Mouse (Mus musculus) thymus, postnatal 4 days (tissue): ENCODE data around the gene Mars.
A peak's percentile ranks its signal among the peaks of the same experiment; 100 is the strongest.

Experiments used
- DNase-seq: peaks from one replicate; pipeline ENCODE4 v3.0.0; 2021

Mars gene

DNA sequence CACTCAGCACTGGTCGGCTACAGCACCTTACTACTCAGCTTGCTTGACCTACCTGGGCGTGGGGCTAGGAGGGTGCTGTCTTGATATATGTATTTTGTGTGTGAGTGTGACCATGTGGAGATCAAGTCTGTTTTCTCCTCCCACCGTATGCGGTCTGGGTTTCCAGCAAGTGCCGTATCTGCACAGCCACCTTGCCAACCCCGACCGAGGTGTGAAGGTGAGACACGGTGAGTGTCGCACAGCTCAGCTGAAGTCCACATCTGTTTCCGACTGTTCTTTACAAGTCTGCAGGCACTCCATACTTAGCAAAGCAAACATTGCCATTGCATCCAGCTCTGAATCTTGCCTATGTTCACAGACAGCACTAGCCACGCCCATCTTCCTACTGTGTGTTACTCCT lies 8.4 kb downstream of the Mars start:
- no peak for DNase-seq

DNA sequence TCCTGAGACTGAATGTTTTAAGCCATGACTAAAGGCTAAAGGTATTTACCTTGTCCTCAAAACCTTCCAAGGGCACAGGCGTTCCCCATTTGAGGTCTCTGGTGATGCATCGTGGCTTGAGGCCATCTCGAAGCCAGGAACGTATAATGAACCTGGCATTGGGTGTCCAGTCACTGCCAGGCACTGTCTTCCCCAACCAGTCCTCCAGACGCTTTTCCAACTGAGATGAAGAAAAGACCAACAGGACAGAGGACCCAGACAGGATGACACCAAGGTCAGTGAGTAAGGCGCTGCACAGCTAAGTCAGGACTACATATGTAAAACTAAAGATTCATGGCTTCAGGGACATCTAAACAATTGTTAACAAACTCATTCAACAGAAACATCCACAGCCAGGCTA lies 11.2 kb downstream of the Mars start:
- no peak for DNase-seq

DNA sequence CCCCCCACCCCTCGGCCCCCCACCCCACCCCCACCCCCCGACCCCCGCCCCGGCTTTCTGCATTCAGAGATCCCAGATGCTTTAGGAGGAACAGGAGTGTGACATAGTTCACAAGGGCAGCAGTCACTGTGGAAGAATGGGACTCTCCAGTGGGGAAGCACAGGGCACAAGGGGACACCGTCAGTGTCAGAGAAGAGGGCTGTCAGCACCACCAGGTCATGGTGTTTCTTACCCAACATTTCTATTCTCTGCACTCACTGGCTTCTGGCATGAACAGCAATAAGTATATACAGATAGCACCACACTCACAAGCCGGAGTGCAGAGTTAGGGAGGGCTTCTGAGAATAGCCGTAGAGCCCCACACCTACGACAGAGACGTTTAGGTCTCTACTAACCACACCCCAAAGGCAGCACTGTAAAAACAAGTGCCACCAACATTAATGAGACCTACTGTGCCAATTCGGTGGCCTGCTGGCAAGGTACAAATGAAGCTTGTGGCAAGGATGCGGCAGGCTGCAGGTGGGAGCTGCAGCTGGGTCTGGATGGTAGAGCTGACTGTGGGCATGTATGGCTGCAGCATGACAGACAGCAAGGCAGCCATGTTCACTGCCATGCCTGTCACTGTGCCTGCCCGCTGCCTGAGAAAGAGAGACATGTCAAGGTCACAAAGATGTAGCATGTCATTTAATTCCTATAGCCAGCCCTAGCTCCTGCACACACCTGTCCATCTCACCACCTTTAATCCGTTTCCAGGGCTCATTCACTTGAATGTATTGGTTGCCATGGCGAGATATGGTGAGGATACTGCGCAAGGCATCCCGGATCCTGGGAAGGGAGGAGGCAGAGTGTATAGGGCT lies 14.3 kb downstream of the Mars start:
- no peak for DNase-seq

DNA sequence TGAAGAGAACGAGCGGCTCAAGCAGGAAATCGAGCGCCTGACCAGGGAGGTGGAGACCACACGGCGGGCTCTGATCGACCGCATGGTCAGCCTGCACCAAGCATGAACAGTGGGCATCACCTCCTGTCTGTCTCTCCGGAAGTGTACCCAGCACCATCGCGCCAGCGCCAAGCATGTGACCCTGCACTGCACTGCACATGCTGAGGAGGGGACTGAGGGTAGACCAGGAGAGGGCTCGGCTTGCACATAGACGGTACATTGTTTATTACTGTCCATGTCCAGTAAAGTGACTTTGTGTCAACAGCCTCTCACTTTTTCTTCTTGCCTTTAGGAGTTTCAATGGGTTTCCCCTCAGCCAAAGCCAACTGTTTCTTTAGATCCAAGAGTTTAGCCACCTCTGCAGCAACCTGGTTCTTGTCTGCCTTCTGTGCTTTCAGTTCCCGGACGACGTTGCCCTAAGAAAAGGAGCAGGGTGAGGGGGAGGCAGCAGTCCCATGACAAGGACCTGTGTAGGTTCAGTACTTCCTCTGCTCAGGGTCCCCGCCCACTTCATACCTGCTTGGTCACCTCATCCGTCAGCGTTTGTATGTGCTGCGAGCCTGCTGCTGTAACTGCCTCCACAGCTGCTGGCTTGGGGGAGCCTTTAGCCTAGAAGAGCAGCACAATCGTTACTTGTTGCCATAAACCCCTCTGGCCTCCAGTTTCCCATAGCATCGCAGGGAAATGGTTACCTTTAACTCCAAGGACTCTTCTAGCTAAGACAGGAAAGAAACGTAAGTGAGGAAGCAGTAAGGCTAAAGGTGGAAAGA lies 15.4 kb downstream of the Mars start:
- DNase-seq = no peak

DNA sequence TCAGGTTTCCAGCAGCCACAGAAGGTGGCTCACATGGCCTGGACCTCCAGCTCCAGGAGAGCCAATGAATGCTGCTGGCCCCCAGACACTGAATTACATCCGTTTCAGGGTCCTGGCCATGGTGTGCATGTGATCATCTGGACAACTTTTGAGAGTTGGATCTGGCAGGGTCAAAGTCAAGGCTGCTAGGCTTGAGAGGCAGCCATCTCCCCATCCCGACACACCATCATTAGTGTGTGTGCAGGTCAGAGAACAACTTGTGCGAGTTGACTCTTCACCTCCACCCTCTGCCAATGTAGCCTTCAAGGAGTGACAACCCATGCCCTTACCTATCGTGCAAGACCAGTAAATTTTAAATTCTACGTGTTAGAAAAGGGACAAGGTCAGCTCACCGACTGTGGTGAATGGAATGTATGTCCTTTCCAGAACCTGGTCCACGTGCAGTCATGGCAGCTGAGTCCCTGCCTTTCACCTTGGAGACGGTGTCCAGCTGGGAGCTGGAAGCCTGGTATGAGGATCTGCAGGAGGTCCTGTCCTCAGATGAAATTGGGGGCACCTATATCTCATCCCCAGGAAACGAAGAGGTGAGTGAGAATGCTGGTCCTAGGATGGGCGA lies 16.6 kb downstream of the Mars start:
- DNase-seq = no peak

DNA sequence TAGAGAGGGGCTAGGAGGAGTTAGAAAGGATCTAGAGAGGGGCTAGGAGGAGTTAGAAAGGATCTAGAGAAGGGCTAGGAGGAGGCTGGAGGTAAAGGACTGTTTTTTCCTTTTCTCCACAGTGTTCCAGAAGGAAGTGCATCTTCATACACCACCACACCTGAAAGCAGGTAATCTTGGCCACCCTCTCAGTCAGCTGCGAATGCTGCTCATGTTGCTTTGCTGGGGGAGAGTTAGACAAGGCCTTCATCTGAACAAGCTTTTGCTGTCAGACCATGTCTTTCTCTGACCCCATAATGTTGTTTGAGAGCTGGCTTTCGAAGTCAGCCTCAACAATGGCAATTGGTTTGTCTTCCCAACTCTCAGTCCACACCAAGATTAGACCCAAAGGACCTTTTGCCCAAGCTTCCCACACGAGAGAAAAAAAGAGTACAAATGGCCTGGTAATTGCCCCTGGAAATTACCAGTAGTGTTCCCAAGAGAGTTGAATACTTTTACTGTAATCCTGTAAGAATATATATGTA lies 17.9 kb downstream of the Mars start:
- DNase-seq = no peak

DNA sequence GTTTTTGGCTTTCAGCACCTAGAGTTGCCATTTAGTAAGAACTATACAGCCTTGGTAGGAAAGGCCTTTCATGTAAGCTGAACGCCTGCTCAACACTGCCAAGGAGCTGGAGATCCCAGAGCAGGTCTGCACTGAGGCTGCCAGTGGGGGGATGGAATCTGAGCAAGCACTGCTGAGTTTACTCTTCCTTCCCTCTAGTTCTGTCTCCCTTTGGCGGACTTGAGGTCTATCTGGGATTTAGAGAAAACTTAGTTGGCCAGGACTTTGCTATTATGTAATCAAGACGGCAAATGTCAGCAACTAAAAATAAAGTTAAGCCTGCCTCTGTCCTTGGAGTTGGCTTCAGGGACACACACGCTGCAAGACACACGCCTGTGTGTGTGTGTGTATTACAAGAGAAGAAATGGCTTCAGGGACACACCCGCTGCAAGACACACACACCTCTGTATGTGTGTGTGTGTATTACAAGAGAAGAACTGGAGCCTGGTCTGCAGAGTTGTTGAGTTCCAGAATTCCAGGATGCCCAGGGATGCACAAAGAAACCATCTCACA lies 18.5 kb downstream of the Mars start:
- DNase-seq = no peak

DNA sequence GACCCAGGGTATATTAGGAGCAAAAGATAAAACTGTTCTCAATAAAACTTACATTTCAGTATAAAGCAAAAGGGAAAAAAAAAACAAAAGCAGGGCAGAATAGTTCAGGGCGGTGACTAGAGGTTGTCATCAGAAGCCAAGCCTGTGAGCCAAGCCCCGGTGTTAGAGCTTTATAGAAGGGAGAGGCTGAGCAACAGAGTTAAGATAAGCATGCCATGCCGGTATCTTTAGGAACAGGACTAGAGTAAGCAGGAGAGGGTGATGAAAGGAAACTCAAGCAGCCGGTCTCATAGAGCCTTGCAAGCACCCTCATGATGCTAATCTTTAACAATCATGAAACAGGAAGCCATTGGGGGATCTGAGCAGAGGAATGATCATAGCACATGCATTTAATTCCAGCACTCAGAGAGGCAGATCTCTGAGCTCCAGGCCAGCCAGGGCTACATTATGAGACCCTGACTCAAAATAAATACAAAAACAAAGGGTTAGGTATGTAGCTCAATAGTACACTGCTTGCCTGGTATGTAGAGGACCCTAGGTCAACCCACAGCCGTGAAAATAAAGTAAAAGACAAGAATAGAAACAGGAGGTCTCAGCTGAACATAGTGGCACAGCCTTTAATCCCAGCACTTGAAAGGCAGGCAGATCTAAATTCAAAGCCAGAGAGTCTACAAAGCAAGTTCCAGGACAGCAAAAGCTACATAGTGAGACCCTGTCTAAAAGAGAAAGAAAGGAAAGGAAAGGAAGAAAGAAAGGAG lies 19.5 kb downstream of the Mars start:
- DNase-seq = no peak

DNA sequence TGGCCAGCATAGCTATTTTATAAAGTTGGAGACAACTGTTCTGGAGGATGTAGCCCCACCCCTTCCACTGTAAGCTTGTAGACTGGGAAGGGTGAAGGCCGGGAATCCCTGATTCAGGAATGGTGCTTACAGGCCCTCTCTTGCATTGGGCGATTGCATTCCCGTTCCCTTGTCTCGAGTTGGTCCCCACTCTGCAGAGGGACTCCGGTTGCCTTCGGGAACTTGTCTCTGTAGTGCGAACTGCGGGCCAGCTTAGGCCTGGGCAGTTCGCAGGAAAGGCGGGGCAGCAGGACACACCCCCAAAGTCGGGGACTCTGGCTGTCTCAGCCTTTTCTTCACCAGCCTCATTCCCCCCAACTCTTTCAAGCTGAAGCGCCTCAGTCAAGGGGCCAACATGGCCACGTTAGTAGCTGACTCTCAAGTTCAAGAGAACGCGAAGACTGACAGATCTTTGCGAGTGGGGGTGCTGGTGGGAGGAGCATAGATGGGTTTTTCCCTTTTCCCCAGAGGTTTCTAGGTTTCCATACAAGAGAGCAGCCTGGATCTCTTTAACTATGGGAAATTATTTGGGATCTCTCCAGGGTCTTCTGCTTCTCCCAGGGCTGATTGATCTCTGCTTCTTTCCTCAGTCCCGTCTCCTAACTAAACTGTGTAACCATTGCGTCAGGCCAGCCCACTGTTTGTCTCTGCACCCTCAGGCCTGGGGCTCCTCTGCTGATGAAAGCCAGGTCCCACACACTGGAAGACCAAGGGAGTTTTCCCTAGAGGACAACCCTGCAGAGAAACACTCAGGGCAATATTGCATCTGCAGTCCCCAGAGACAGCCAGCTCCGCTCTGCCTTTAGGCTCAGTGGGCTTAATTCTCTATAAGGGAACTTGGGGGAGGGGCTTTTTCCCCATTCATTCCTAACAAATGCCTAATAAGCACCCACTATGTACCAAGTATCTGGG lies 20.4 kb downstream of the Mars start:
- peak; percentile 63 for DNase-seq

DNA sequence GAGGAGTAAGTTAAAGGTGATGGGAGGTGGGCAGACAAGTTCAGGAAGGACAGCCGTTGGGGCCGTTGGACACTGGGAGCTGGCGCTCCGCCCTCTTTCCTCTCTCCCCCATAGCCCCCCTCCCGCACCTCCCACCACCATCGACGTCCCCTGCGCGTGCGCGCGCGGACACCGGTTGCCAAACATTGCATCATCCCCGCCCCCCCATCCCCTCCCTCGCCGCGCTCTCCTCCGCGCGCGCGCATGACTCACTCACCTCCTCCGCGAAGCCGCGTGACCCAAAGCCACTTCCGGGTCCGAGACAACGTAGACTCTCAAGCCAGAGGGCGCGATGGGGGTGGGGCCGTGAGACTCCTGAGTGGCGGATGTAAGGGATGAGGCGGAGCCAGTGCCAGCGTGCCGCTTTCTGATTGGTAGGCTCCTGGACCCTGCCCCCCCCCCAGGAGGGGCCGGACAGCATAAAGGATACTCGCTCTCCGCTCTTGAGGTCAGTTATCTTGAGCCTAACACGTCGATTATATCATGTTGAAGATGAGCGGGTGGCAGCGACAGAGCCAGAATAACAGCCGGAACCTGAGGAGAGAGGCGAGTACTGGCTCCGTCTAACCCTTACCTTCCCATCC lies 21.2 kb downstream of the Mars start:
- peak; percentile 99 for DNase-seq

DNA sequence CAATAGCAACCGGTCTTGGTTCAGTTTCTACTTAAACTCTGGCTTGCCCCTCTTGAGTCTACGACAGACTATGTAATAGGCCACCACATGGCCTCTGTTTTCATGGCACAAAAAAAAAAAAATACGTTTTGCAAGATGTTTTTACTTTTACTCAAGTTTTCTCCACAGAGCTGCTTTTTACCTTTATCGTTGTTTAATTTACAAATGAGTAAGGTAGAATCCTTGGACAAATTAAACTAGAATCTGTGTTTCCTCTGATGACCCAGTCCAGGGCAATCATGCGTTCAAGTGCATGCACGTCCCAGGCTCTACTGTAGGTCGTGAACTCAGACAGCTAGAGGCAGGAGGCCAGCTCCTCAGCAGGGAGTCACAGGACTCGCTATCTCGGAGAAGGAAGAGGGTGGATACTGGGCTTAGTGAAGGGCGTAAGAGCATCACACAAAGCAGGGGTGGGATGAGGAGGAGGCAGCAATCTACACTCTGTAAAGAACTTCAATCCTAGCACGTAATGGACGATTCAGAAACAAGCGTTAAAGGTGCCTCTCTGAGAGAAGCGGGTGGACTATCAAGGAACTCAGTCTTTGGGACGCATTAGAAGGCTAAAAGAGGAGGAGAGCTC lies 21.9 kb downstream of the Mars start:
- DNase-seq = peak; percentile 58

DNA sequence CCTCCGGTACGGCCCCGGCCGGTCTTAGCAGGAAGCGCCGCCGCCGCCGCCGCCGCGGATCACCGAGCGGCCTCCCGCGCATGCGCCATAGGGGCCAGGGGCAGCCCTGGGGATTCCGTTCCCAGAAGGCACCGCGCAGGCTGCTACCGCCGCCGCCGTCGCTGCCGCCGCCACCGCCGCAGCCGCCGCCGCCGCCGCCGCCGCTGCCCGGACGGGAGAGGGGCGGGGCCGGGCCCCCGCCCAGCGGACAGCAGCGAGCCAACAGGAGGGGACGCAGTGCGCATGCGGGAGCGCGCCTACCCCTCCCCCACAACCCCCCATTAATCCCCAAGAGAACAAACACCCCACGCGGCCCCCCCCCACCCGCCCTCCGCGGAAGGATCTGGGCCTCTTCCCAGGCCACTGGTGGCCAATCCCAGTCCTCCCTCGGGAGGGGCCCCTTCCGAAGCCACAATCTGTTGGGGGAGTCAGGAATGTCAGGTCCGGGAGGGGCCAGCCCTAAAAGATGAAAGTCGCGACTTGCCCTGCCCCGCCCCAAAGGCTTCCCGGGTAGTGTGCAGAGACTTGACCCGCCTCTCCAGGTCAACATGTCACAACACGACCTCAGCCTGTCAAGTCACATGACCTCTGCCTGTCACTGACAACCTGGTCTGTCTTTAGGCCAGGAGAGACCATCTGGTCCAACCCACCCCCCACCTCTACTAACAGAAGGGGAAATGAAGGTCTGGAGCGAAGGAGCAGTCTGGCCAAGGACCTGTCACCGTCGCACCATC lies 22.6 kb downstream of the Mars start, which contains the start of gene Mbd6:
TSS of gene Mbd6 (minus strand) at position 219 of the 773 bp plus-strand sequence.
- peak; percentile 96 for DNase-seq

DNA sequence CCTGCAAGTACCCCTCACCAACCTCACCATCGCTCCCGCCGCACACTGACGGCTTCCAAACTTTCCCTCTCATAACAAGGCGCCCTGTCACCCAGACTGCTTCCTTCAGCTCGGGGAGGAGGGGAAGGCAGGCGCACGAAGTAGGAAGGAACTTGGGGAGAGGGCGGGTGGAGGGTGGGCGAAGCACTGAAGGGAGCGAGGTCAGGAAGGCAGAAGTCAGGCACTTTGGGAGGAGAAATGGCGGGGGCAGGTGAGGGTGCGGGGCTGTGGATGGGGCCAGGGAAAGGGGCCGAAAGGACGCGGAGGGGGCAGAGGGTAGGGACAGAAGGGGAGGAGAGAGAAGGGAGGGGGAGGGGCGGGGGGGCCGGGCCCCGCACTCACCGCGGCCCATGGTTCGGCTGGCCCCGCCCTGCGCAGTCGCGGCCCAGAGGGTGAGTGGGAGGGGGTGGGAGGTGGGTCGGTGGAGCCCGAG lies 23.2 kb downstream of the Mars start:
- no peak for DNase-seq

DNA sequence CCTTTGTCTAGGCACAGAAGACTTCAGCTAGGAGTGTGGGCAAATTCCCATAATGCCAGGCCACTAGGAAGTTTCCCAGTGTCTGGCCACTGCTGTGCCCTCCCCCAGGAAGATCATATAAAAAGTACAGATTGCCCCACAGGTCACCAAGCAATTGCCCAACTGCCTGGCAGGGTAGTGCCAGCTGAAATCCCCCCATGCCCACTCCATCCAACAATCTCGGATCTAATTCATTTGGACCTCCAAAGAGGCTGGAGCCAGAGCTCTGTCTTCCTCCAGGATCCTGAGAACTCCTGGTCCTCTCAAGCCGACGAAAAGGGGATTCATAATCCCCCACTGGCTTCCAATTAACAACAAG lies 23.7 kb downstream of the Mars start:
- DNase-seq = no peak

DNA sequence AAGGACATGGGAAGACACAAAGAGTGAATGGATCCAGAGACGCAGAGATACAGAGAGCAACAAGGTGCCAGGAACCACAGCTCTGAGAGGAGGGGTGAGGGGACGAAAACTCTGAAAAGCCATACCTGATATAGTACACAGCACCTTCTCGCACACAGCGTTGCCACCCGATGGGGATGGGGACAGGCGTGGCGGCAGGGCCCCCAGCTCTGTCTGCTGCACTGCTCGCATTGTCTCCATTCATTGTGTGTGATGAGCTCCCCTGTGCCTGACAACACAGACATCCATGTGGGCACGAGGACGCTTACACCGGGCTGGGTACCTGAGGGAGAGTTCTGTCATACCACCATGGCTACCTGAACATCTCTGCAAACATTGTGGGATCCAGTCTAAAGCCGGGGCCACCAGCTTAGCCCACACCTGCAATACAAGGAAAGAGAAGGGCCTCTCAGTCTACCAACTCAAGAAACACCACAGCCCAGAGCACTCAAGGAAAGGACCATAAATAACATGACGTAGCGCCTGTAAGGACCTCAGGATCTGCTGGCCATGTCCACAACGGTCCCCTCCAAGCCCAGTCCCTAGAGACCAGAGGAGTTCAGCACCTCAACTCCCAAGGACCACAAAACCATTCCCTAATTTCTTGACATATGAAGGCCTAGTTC lies 24.2 kb downstream of the Mars start:
- peak; percentile 25 for DNase-seq

DNA sequence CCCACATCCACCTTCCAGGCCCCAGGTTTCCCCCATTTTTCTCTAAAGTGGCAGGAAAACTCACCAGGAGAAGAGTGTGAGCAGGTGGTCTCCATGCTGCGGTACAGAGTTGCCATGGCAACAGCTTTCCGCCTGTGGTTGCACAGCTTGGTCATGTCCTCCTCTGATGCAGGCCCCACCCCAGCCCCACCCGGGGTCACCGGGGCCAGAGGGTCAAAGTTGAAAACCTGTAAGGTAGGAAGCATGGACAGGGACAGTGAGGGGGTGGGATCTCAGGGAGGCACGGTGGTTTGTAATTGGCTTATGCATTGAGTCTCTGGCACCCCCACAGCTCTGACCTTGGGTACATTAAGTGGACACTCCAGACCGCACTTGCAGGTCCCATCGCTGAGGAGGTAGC lies 24.9 kb downstream of the Mars start:
- DNase-seq = peak; percentile 24

DNA sequence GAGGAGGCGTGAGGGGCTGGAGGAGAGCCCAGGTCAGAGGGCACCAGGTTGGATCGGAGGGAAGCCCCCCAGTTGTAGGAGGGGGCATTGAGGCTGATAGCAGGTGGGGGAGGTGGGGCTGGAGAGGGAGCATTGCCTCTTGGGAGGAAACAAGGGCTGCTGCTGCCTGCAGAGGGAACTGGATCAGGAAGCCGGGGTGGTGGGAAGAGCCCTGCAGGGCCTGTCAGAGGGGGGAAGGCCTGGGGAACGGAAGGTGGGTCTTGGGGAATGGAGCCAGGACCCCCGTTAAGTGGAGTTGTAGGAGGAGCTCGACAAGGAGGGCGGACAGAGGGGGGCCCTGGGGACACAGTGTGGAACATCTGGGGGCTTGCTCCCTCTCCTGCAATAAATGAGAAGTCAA lies 25.4 kb downstream of the Mars start:
- no peak for DNase-seq

DNA sequence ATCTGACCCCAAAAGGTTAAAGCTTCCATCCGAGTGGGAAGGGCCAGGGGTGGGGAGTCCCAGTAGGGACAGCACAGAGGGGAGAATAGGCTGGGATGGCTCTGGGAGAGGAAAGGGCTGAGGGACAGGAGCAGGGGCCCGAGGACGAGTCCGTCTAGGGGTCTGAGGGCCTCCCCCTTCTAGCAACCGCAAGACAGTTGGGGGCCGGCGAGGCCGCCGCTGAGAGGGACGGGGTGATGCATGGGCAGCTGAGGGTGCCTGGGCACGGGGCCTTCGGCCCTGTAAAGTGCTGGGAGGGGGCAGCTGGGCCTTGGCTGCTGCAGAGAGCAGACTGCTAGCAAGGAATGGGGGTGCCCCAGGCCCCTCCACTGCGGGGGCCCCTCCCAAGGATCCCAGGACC lies 25.9 kb downstream of the Mars start:
- DNase-seq = peak; percentile 20
